Mouse (Mus musculus) limb, embryonic 11.5 days (tissue): Measurements from ENCODE around the gene Gm17662. TPM values are rescaled to one million over a fixed set of nuclear protein-coding genes. Genes with fewer than 3 reads are reported as not detected.

Source experiments
- ATAC-seq: fragments of 200-750 bp; cut with Nextera tagmentation; 2 replicates; pipeline ENCODE4 v1.8.0; 2017; ENCODE audit warnings: low read depth; ENCODE audit not compliant: insufficient number of reproducible peaks, low FRiP score, low TSS enrichment
- DNase-seq: peaks from one replicate; pipeline ENCODE4 v3.0.0-alpha.2; 2015; ENCODE audit warnings: low spot score
- H3K27ac ChIP-seq: fragments of 300-500 bp; sonication (generic); replicated peaks from 2 replicates; pipeline ENCODE4 v1.5.1; 2014; ENCODE audit warnings: low read depth, mild to moderate bottlenecking, low read length
- H3K27me3 ChIP-seq: fragments of 300-500 bp; sonication (generic); 2 replicates; pipeline ENCODE4 v1.6.1; 2014; ENCODE audit warnings: mild to moderate bottlenecking, low read length, mixed read lengths; ENCODE audit not compliant: control insufficient read depth, insufficient read depth
- H3K36me3 ChIP-seq: fragments of 300-500 bp; sonication (generic); 2 replicates; pipeline ENCODE4 v1.6.1; 2014; ENCODE audit warnings: mild to moderate bottlenecking, low read length, moderate library complexity, mixed read lengths; ENCODE audit not compliant: control insufficient read depth, insufficient read depth
- H3K4me1 ChIP-seq: fragments of 300-500 bp; sonication (generic); 2 replicates; pipeline ENCODE4 v1.6.1; 2014; ENCODE audit warnings: low read length, mixed read lengths; ENCODE audit not compliant: control insufficient read depth, insufficient read depth
- H3K4me2 ChIP-seq: fragments of 300-500 bp; sonication (generic); 2 replicates; pipeline ENCODE4 v1.6.1; 2014; ENCODE audit warnings: low read depth, mild to moderate bottlenecking, moderate library complexity; ENCODE audit not compliant: severe bottlenecking
- H3K4me3 ChIP-seq: fragments of 300-500 bp; sonication (generic); 2 replicates; pipeline ENCODE4 v1.5.1; 2014; ENCODE audit warnings: low read depth, low read length
- H3K9ac ChIP-seq: fragments of 300-500 bp; sonication (generic); 2 replicates; pipeline ENCODE4 v1.6.1; 2014; ENCODE audit warnings: mild to moderate bottlenecking, low read length
- H3K9me3 ChIP-seq: fragments of 300-500 bp; sonication (generic); 2 replicates; pipeline ENCODE4 v1.6.1; 2016; ENCODE audit warnings: low read length; ENCODE audit not compliant: control insufficient read depth
- WGBS: fragments of 180-500 bp; shearing (Covaris S2); extraction: QIAGEN DNeasy Blood & Tissue Kit; methylation state at CpG from one replicate; pipeline ENCODE4 v1.1.7; 2014; 5-methylcytosine and 5-hydroxymethylcytosine counted together
- polyA plus RNA-seq: library from polyadenylated mRNA; unstranded; fragments of >200 nt; fragmentation: Nextera tagmentation; extraction: Ambion mirVana; gene quantifications from 2 replicates; pipeline ENCODE4 v1.2.1, GENCODE M21; 2014

Gm17662 gene
- polyA plus RNA-seq, 1 experiment from 2014 or later = not detected

DNA sequence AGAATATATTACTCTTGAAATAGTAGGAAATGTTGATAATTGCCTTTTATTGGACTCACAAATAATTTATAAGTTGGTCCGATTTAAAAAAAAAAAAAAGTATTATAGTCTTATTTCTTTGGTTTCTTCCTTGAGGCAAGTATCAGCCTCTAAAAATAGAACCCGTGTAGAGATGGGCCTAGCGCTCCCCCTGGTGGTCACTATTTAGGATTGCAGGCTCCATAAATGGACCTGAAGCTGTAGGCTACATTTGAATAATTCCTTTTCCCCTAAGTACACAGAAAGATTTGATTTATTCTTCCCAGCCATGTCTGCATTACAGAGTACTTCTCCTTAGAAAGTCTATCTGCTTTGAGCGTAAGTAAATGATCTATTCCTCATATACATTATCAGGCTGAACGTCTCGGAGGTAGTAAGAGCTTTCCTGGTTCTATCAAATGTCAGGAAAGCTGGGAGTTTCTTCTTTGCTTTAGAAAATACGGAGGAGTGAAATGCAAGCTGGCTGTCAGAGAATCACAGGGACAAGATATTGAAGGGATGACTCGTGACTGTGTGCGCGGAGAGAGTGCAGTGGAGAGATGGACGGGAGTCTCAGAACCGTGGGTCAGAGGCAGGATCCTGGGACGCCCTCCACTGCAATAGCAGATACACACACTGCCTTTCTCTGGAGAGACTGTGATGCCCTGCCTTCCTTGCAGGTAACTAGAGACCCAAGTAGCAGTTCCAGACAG is 37.0 kb downstream of the Gm17662 start:
- Histone ChIP-seq H3K27me3 (no peaks in the 10 kb centered on the region), H3K4me2 (no peak overlapping the region), H3K27ac (no peak overlapping the region), H3K36me3 (no peaks in the 10 kb centered on the region), H3K4me1 (no peaks in the 10 kb centered on the region), H3K9ac (no peak overlapping the region), H3K4me3 (no peak overlapping the region), H3K9me3 (no peaks in the 10 kb centered on the region)
- no peak for ATAC-seq
- DNase-seq = peak; percentile 66
- WGBS = 62% methylated on average over 13 of the region's 13 CpGs

DNA sequence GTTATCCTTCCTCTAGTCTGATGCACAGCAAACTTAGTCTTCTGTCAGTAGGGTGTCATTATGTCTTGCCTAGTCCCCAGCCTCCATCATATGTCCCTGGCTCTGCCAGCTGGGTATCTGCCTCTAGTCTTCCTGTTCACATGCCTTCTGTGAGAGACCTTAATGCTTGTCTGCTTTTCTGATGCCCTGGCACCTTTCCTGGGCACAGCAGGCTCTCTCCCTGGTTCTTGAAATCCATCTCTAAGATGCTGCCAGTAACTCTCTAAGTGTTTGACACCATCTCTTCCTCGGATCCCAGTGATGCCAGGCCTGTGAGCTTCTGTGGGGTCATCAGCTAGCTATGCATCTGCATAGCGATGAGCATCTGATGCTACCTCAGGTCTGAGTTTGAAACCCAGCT is 45.7 kb downstream of the Gm17662 start:
- H3K4me2 ChIP-seq = no peak overlapping the region
- H3K9ac ChIP-seq = no peak overlapping the region
- H3K4me3 ChIP-seq = no peak overlapping the region

DNA sequence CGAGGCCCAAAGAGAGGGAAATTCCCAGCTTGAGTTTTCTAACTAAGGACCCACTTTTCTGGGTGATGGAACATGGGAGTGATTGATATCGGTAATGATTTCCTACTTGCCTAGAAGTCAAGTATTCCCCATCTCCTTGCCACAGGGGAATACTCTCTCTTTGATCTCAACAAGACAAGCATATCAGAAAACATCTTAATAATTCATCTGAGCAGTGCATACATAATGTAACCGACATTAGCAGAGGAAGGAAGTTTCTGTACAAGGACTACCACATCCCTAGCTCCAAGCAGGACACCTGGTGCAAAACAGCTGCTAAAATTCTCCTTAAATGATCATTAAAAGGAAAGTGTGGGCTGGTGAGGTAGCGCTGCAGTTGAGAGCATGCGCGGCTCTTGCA is 47.9 kb downstream of the Gm17662 start:
- no peak overlapping the region for H3K9ac ChIP-seq
- H3K4me1 ChIP-seq = no peaks in the 10 kb centered on the region
- no peaks in the 10 kb centered on the region for H3K36me3 ChIP-seq
- 88% methylated on average over 6 of the region's 6 CpGs for WGBS
- DNase-seq (no peak), ATAC-seq (no peak)
- H3K27ac ChIP-seq = no peak overlapping the region
- no peak overlapping the region for H3K4me3 ChIP-seq
- no peaks in the 10 kb centered on the region for H3K27me3 ChIP-seq
- no peaks in the 10 kb centered on the region for H3K9me3 ChIP-seq
- H3K4me2 ChIP-seq = no peak overlapping the region

More for the DNA sequence above, 45.7 kb downstream of the Gm17662 start:
- DNase-seq (no peak), ATAC-seq (no peak)
- 76% methylated on average over 2 of the region's 2 CpGs for WGBS
- H3K27ac ChIP-seq = no peak overlapping the region
- H3K4me1 ChIP-seq = no peaks in the 10 kb centered on the region
- H3K9me3 ChIP-seq = no peaks in the 10 kb centered on the region
- no peaks in the 10 kb centered on the region for H3K36me3 ChIP-seq
- no peaks in the 10 kb centered on the region for H3K27me3 ChIP-seq

Other genes with a start within 250 kb of the Gm17662 start
- not detected in 2 replicates for gene C8b, start 91.0 kb upstream of the Gm17662 start, polyA plus RNA-seq
- gene C8a, start 19.1 kb downstream of the Gm17662 start, polyA plus RNA-seq = not detected in 2 replicates
- gene Fyb2, start 56.1 kb downstream of the Gm17662 start, polyA plus RNA-seq = 0.08 TPM in 1 of 2 replicates, not detected in the other